Mouse (Mus musculus): ENCODE results near the gene Car5a.

Car5a gene

GRCm38 (mm10) chr8:121934923-121935322 is 9.8 kb downstream of the Car5a start:
- no peak for DNase-seq (ENCODE audit: low spot score in 2 of 2)

GRCm38 (mm10) chr8:121934506-121934905 is 10.2 kb downstream of the Car5a start:
- peak in 1 of 2 experiments; percentile 17 for DNase-seq (ENCODE audit: low spot score in 2 of 2)

DNA sequence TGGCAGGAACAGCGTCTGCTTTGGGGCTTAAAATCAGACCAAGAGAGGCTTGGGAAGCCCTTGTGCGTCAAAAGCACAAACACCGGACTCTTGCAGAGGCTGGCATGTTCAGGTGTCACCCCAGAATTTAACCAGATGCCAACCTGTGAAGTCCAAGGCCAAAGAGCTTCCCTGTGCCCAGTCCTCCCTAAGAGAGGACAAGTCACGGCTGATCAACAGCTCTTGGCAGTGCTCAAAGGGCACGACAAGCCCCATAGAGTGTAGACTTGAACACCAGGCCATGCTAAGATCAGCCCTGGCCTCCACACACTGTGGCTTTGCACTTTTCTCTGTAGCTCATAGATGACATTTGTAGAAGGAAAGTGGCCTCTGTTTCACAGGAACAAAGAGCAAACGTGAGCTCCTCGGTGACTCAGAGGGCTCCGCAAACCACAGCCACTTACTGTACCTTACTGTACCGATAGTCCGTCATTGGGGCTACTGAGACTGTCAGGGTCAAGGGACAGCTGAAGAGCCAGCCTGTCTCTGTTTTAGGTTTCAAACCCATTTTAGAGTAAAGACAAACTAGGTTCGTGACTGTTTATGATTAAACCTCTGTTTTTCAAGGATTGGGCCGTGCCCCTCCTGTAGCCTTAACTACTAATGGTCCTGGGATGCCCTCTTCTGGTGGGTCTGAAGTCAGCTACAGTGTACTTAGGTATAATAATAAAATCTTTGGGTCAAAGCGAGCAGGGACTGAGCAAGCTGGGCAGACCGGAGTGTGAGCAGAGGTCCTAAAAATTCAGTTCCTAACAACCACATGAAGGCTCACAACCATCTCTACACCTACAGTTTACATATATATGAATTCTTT is 11.8 kb downstream of the Car5a start:
- DNase-seq (ENCODE audit: low spot score in 2 of 2): no peak

GRCm38 (mm10) chr8:121932026-121932667 is 12.6 kb downstream of the Car5a start:
- DNase-seq (ENCODE audit: low spot score in 2 of 2): no peak

- DNase-seq (ENCODE audit: low spot score in 2 of 2): no peak
Measured at GRCm38 (mm10) chr8:121931571-121931970, 13.1 kb downstream of the Car5a start.

- DNase-seq (ENCODE audit: low spot score in 2 of 2): no peak
Measured at GRCm38 (mm10) chr8:121930047-121930446, 14.7 kb downstream of the Car5a start.

DNA sequence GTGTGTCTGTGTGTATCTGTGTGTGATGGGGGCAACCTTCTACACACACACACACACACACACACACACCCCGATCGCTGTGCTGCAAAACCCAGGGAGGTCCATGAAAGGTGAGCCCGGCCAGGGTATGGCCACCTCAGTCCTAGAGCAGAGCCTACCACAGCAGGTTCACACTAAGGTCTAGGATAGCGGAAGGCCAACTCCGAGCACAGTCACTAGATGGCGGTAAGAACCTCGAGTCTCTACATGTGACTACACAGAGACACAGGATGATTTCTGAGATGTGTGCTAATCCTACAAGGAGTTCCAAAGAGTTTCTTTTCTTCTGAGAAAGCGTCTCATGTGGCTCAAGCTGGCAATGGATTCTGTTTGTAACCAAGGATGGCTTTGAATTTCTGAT is 17.4 kb downstream of the Car5a start:
- DNase-seq (ENCODE audit: low spot score in 2 of 2): peak in 1 of 2 experiments; percentile 46

- DNase-seq (ENCODE audit: low spot score in 2 of 2): no peak
Measured at GRCm38 (mm10) chr8:121926266-121926665, 18.4 kb downstream of the Car5a start.

DNA sequence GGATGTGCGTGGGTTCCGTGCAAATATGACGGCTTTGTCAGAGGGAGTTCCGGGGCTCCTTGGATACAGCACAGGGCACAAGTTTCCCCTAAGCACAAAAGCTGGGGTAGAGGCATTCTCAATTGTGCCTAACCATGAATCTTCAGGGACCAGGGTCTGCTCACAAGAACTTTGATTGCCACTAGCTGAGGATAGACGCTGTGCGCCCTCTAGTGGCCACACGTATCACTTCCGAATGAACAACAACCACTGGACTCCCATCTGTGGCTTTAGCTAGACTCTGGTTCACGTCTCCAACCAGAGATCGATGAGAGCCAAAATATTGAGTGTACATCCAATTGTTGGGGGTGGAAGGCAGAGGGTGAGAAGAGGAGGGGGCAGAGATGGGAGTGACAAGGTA is 19.1 kb downstream of the Car5a start:
- peak; percentile 55 to 74 for DNase-seq (ENCODE audit: low spot score in 2 of 2)

GRCm38 (mm10) chr8:121924681-121925080 is 20.0 kb downstream of the Car5a start:
- DNase-seq (ENCODE audit: low spot score in 2 of 2): no peak

DNA sequence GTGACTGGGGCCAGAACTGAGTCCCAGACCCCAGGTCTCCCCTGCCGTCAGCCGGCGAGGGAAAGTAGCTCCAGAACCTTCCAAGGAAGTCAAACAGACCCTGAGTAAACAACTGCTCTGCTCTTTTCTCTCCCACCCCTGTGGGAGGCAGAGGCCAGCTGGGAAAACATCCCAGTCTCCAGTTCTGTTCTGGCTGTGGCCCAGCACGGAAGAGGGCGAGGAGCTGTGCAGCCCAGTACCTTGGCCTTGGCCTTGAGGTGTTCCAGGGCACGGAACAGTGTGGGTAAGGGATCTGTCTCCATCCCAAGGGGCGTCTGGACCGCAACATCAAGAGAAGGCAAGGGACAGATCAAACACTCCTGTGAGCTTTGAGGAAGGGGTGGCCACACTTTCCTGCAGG is 22.6 kb downstream of the Car5a start:
- no peak for DNase-seq (ENCODE audit: low spot score in 2 of 2)

DNA sequence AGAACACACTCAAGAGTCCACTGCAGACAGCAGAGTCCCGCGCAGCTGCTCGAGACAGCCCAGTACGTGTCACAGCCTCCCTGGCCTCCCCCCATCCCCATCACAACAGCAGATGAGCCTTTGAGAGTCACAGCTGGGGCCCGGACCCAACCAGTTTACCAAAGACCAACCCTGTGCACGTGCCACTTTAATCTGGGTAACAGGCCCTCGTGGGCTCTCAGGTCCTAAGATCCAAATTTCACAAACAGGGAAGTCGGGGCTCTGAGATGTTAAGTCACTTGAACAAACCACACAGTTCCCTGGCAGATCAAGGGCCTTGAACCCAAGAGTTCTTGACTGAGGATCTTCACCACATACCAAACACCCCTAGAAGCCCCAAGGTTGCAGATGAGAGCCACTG is 23.1 kb downstream of the Car5a start:
- no peak for DNase-seq (ENCODE audit: low spot score in 2 of 2)

DNA sequence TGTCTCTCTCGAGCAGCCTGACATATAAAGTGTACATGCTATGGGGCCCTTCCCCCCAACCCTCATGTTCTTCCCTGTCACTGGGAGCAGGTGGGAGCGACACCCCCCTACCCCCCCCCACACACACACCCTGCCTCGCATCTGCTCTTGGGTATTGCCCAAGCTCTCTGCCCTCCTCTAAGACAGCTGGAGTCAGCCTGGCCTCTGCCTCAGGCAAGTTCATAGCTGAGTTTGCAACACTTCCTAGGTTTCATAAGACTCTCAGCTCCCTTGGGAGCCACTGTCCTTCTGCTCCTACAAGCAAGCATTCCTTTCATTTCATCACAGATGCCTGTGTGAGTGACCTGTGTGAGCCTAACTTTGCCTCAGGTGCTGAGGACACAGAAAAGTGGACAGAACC is 25.0 kb downstream of the Car5a start:
- no peak for DNase-seq (ENCODE audit: low spot score in 2 of 2)

- no peak for DNase-seq (ENCODE audit: low spot score in 2 of 2)
Measured at GRCm38 (mm10) chr8:121919158-121919557, 25.5 kb downstream of the Car5a start.

DNA sequence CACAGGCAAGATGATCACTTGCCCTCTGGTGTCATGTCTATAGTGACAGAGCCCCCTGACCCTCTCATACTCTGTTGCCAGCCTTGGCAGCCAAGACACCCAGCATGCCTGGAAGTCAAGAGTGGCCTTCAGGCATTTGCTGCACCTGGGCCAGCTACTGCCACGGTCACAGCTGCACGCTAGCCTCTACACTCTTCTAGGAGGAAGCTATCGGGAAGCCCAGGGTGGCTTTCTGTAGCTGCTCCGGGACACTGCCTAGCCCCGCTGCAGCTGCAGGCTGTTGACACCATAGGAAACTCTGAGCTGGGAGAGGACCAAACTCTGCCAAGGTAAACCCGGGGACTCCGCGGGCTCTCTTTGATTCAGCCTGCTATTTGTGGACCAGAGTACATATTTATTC is 31.3 kb downstream of the Car5a start:
- DNase-seq (ENCODE audit: low spot score in 2 of 2): no peak

- no peak for DNase-seq (ENCODE audit: low spot score in 2 of 2)
Measured at GRCm38 (mm10) chr8:121912831-121913230, 31.9 kb downstream of the Car5a start.

DNA sequence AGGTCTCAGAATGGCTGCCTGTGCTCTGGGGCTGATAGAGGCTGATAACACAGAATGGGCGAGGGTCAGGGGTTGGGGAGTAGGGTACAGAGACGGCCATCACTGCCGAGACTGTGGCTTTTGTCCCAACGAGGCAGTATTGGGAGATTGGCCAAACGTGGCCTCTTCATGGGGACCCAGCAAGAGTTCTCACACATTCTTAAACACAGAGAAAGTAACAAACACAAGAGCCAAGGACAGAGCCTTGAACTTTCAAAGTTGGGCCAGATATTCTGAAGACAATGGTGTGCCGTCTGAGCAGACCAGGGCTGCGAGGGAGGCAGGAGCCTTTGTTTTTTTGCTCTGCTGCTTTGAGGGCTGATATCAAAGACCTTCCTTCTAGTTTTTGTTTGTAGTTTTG is 32.7 kb downstream of the Car5a start:
- no peak for DNase-seq (ENCODE audit: low spot score in 2 of 2)

GRCm38 (mm10) chr8:121911400-121911799 is 33.3 kb downstream of the Car5a start:
- no peak for DNase-seq (ENCODE audit: low spot score in 2 of 2)

GRCm38 (mm10) chr8:121909663-121910062 is 35.0 kb downstream of the Car5a start:
- DNase-seq (ENCODE audit: low spot score in 2 of 2): peak; percentile 60 to 72

DNA sequence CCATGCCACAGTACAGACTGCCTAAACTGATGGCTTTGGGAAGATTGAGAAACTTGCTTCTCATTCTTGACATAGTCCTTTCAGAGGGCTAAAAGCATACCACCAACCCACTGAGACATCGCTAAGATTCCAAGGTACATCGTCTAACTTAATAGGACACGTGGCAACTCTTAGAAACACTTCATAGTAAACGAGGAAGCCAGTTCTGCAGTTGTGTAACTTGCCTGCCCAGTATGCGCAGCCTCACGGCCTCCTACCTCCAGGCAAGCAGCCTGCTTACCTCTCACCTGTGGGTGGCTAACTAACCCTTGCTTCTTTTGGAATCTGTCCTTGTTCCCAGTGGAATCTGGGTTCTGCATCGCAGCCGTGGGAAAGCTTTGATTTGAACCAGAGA is 35.6 kb downstream of the Car5a start:
- no peak for DNase-seq (ENCODE audit: low spot score in 2 of 2)

- no peak for DNase-seq (ENCODE audit: low spot score in 2 of 2)
Measured at GRCm38 (mm10) chr8:121908378-121909147, 36.1 kb downstream of the Car5a start.

DNA sequence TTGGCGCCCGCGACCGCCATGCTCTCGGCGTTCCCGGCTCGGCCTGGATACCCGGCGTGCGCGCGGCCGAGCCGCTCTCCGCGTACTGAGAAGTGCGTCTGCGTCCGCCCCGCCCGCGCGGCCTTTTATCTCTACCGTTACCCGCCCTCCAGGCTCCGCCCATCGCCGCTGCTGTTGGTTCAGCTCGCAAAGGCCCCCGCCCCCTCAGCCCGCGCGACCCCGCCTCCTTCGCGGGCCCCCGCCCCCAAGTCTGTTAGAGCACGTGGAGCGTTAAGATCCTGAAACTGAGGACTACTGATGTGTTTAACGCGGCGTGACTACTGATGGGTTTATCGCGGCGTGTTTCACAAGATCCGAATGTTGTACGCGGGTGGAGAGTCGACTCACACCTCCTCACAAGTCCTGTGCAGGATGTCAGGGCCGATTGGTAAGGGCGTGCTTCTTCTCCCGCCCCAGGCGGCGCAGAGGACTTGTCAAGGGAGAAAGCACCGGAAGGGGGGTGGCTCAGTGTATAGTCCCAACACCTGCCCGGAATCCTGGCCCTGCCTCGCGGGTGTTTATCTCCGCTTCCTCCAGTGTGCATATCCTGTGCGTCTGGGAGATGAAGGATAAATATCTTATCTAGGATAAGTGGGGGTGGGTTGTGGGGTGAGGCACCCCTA is 37.0 kb downstream of the Car5a start, which contains the start of gene Slc7a5:
Slc7a5 (minus strand) TSS at position 108 of the 662 bp plus-strand sequence.
- DNase-seq (ENCODE audit: low spot score in 2 of 2): peak; percentile 98 to 99

Data from spleen, postnatal 14 days (tissue).